Mouse (Mus musculus) telencephalon, adult 2 months (tissue): ENCODE data around the gene Ptrhd1.

Experiments
- DNase-seq: peaks from one replicate; pipeline ENCODE4 v3.0.0-alpha.2; 2011; ENCODE audit warnings: low read depth, low spot score

Ptrhd1 gene

GRCm38 (mm10) chr12:4243805-4244204 lies 10.0 kb downstream of the Ptrhd1 start:
- DNase-seq, result no peak

- DNase-seq, result no peak
These were observed 11.9 kb downstream of the Ptrhd1 start for GRCm38 (mm10) chr12:4245742-4246141.

- DNase-seq, result no peak
These were observed 16.0 kb downstream of the Ptrhd1 start for GRCm38 (mm10) chr12:4249786-4250185.

GRCm38 (mm10) chr12:4252742-4253655 lies 19.2 kb downstream of the Ptrhd1 start:
- DNase-seq, result peak; percentile 22

DNA sequence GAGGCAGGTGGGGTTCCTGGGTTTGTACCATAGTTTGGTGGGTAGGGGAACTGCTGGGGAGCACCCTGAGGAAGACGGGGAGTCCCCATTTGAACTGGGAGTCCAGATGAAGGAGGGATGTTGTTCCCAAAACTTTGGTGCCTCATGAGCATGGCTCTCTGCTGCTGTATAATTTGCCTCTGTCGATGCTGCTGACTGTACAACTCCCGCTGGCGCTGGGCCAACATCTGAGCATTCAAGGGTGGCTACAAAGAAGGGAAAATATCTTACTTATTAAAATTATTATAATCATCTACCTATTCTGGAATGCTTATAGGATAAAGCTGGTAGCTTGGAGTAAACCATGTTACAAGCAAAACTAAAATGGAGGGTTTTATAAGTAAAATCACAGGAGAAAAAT lies 33.9 kb downstream of the Ptrhd1 start:
- DNase-seq, result no peak

GRCm38 (mm10) chr12:4271078-4271477 lies 37.3 kb downstream of the Ptrhd1 start:
- DNase-seq, result peak; percentile 48

DNA sequence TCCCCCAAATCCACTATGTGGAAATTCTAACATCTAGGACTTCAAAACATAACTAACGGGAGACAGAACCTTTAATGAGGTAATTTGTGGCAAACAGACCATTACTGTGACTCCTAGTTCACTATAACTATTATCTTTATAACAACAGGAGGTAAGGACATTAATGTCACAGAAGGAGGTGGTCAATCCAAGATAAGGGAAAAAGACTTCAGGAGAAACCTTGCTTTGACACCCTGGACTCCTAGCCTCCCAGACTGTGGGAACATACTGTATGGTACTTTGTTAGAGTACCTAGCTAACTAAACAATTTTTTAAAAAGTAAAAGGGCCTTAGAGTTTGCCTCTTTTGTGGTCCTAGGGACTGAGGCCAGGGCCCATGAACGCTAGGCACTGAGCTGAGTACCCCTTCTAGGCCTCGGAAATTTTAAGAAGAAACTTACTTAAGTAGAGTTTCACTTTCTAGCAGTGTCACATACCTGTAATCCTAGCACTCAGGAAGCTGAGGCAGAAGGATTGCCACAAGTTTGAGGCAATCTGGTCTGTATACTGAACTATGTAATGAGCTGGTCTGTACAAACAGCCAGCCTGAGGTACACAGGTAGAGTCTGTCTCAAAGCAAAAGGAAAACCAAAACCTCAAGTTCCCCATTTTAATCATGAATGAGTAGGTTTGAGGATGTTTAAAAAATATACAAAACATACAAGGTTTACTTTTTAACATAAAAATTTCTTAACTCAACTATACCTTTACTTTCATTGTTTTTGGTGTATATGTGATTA lies 45.3 kb downstream of the Ptrhd1 start:
- DNase-seq, result no peak

GRCm38 (mm10) chr12:4279878-4280277 lies 46.1 kb downstream of the Ptrhd1 start:
- no peak for DNase-seq

- DNase-seq, result no peak
These were observed 51.4 kb downstream of the Ptrhd1 start for GRCm38 (mm10) chr12:4285186-4285585.
